Mouse (Mus musculus): ENCODE measurements around the gene Gpi1. TPM values are rescaled to one million over a fixed set of nuclear protein-coding genes. Genes with fewer than 3 reads are reported as not detected.

Gene Gpi1
- polyA plus RNA-seq (2014; fragmentation: Illumina TruSeq; extraction: RNeasy Lipid Tissue Mini Kit (QIAGEN cat#74804)) = 16.7 TPM

DNA sequence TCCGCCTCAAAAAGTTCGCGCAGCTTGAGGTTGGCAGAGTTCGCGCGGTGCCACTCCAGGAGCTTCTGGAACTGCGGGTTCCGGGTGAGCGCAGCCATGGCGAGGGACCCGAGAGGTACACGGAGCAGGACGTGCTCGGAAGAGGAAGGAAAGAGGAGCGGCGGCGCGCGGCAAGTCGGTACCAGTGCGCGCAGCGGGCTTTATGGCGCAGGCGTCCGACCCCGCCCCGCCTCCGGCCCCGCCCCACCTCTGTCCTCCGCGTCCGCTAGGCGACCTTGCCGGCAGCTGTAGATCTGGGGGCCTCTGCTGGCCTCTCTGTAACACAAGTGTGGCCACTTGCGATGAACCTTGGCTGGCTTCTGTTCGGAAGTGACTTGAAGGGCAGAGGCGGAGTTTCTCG lies at the start of gene Gpi1:
Gpi1 (minus strand) TSS at position 221 of the 400 bp plus-strand sequence.

GRCm38 (mm10) chr7:34250738-34251137 lies 20.6 kb upstream of the Gpi1 start, which contains the start of gene Gm6096:
TSS of gene Gm6096 (plus strand) at chr7:34251038.

DNA sequence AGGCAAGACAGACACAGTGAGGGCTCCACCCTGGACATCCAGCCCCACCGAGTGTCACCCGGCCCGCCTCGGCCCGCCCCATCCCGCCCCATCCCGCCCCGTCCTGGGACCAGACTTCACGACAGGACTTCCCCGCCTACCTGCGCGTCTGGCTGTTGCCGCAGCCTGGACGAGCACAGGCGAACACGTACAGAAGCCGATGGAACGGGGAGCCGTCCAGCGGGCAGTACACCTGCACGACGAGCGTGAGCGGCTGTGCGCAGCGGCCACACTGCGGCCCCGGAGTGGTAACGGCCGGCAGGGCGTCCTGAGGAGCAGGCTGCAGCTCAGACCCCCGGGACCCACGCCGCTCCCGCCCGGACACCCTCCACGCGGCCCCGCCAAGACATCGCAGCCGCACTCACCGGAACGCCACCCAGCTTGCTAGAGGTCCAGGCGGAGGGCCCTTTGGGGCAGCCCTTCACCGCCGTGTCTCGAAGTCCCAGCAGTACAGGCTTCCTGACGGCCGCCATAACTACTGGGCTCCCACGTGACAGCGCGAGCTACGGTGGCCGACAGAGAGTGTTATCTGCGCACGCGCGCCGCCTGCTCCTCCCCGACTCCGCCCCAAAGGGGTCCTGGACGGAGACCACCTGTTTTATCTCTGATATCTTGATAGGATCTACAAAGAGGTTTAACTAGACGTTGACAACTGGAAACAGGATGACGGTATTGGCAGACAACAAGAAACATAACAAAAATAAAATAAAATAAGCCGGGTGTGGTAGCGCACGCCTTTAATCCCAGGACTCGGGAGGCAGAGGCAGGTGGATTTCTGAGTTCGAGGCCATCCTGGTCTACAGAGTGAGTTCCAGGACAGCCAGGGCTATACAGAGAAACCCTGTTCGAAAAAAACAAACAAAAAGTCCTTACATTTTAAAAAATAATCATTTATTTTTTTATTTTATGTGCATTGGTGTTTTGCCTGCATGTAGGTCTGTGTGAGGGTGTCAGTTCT lies 33.7 kb downstream of the Gpi1 start, which contains the start of gene Pdcd2l:
Pdcd2l (minus strand) TSS at position 530 of the 997 bp plus-strand sequence.

DNA sequence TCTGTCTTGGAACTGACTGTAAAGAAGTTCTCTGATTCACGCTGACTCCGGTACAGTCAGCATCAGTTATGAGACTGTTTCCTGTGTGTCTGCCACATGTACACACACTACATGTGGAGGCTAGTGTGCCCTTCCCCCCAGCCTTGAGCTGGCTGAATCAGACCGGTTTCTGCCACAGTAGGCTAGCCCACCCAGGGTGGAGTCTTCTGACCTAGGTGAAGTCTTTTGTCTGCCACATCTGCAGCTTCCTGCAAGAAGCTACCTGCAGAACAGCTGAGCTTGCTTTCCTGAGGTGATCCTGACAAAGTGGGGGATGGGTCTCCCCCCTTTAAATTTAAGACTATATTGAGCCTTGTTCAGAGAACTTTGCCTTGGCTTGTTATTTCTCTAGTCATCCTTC lies 60.7 kb downstream of the Gpi1 start, which contains the start of gene Uba2:
Uba2 (minus strand) TSS at position 146 of the 400 bp plus-strand sequence.

Other genes with a start within 250 kb of the Gpi1 start
- gene Scgb2b27, start 216.4 kb downstream of the Gpi1 start, polyA plus RNA-seq (2014; fragmentation: Illumina TruSeq; extraction: RNeasy Lipid Tissue Mini Kit (QIAGEN cat#74804)) = not detected
- not detected for gene Scgb1b27, start 208.9 kb downstream of the Gpi1 start, polyA plus RNA-seq (2014; fragmentation: Illumina TruSeq; extraction: RNeasy Lipid Tissue Mini Kit (QIAGEN cat#74804))
- gene Scgb1b30, start 134.9 kb downstream of the Gpi1 start, polyA plus RNA-seq (2014; fragmentation: Illumina TruSeq; extraction: RNeasy Lipid Tissue Mini Kit (QIAGEN cat#74804)) = not detected
- gene Wtip, start 97.1 kb downstream of the Gpi1 start, polyA plus RNA-seq (2014; fragmentation: Illumina TruSeq; extraction: RNeasy Lipid Tissue Mini Kit (QIAGEN cat#74804)) = 0.68 TPM
- gene Uba2, start 60.7 kb downstream of the Gpi1 start, polyA plus RNA-seq (2014; fragmentation: Illumina TruSeq; extraction: RNeasy Lipid Tissue Mini Kit (QIAGEN cat#74804)) = 109 TPM
- gene Pdcd2l, start 33.7 kb downstream of the Gpi1 start, polyA plus RNA-seq (2014; fragmentation: Illumina TruSeq; extraction: RNeasy Lipid Tissue Mini Kit (QIAGEN cat#74804)) = 5.4 TPM
- gene Gm6096, start 20.7 kb upstream of the Gpi1 start, polyA plus RNA-seq (2014; fragmentation: Illumina TruSeq; extraction: RNeasy Lipid Tissue Mini Kit (QIAGEN cat#74804)) = not detected
- 140 TPM for gene 4931406P16Rik, start 83.2 kb upstream of the Gpi1 start, polyA plus RNA-seq (2014; fragmentation: Illumina TruSeq; extraction: RNeasy Lipid Tissue Mini Kit (QIAGEN cat#74804))
- 241 TPM for gene Lsm14a, start 163.0 kb upstream of the Gpi1 start, polyA plus RNA-seq (2014; fragmentation: Illumina TruSeq; extraction: RNeasy Lipid Tissue Mini Kit (QIAGEN cat#74804))

All from ovary, adult 10 weeks (tissue).